Mouse (Mus musculus): ENCODE measurements around the gene Olfr1357.

DNA sequence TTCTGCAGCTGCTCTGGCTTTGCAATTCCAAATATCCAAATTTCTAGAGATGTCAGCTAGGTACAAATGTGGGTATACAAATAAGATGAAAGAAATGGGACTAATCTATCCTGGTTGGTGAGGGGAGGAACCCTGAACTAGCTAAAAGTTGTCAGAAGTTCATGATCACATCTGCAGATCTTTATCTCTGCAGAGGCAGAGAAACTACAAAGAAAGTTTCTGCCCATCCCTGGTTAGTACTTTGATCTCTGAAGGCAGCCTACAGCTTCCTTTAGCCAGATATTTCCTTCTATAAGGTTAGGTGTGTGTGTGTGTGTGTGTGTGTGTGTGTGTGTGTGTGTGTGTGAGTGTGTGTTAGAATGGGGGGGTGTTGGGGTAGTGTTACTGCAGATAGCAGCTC lies 23.3 kb downstream of the Olfr1357 start:
- TF ChIP-seq CTCF (IDR thresholded peaks at IDR 0.05; ENCODE audit: low read depth, low read length): no peak
- TF ChIP-seq GATA2 (IDR thresholded peaks at IDR 0.05; ENCODE audit: borderline replicate concordance, low read depth, low read length): no peak
- no peak for TF ChIP-seq TAL1 (conservative IDR thresholded peaks at IDR 0.05; ENCODE audit: low read depth, low read length)
- no peak for TF ChIP-seq GATA1 (IDR thresholded peaks at IDR 0.05; ENCODE audit: borderline replicate concordance, low read length)
- TF ChIP-seq POLR2AphosphoS5 (IDR thresholded peaks at IDR 0.05; ENCODE audit: insufficient replicate concordance, low read depth, low read length): no peak

All from G1E (cell line).